Mouse (Mus musculus): Measurements from ENCODE around the gene Slc25a39.

The Slc25a39 gene

DNA sequence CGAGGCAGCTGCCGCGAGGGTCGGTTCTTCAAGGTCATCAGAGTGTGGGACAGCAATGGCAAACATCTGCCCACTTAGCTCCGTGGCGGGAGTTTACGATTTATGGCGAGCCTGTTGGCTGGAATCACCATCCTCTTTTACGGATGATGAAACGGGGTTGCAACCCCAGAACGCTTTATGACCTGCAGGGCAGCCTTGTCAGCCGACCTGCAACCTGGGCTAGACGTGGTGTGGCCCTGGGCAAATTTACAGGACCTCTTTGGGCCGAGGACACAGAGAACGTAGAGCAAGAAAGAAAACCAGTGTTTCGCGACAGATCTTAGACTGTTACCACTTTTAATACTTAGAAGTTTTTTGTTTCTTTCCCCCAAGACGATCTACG lies at the start of gene Slc25a39:
Gene Slc25a39, minus strand, starts transcription at position 113 of the 382 bp plus-strand sequence.
- DNase-seq (ENCODE audit: low read depth, low spot score), result no peak

DNA sequence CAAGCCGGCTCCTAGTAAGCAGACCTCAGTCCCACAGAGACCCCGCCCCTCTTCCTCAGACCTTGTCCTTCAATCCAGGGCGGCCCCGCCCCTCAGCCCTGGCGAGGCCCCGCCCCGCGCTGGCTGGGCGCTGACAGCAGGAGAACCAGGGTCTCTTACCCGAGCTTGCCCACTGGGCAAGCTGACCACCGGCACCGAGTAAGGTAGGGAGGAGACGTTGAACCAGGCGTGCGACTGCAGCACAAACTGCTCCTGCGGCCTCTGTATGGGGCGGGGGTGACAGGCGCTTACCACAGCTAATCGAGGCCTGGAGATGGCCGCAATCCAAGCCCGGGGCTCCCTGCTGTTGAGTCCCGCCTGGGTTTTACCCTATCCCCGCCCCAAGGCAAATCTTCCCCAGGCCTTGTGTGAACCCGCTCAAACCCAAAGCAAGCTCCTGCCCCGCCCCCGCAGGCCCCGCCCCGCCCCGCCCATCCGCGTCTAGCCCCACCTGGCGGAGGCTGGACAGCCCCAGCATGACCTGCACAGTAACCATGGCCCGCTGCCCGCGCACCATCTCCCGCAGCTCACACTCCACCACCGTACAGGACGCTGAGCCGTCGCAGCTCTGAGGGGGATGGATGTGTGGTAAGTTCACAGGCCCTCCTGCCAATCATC lies 48.1 kb upstream of the Slc25a39 start:
- peak; percentile 87 for DNase-seq (ENCODE audit: low read depth, low spot score)

DNA sequence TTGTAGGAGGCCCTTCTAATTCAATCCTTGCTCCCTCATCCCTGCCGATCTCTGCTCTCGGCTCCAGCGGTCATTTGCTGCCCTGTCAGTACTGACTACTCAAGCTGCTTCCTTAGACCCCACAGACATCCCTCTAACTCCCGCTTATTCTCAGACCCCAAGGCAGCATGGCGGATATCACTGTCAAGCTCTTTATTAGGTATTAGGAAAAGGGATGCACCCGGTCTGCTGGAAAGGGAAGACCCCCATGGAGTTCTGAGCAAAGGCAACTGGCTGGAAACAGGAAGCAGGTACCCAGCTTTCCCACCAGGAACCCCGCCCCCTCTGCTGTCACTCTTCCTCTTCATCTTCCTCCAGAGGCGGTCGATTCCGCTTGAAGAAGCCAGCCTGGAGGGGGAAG lies 45.4 kb upstream of the Slc25a39 start:
- DNase-seq (ENCODE audit: low read depth, low spot score), result no peak

DNA sequence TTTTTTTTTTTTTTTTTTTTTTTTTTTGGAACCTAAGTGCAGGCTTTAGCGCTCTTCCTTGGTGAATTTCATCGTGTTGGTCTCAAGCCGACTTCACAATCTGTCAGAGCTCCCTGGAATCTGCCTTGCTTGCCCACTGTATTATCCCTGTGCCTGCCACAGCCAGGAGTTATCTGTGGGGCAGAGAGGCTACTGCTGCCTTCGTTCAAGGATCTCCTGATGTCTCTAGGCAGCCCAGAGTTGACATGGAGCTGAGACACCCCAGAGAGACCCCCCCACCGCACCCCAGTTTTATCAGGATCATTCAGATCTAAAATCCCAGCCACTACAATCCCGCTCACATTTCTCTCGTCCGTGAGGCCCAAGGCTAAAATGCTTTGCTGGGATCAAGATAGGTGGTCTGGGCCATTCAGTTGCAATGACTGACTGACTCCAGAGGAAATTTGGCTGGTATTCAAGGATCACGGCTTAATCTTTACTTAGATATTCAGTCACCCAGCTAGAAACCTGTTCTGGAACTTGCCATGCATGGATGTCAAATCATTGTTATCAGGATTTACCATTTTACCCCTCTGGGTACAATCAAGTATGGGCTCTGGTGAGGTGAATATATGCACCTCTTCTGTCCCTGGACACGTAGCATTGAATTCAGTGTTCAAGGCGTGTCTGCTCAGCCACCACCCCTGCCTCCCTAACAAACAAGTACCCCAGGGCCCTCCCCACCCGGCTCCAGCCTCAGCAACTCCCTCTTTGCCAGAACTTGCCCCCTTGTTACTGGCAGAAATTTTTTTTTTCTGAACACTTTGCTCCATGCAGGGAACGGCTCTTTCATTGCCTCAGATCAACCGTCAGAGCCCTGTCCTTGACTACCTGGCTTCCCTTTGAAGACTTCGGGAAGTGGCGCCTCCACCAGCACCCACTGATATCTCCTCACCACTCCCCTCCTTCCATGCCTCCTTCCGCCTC lies 41.6 kb upstream of the Slc25a39 start:
- DNase-seq (ENCODE audit: low read depth, low spot score), result no peak

DNA sequence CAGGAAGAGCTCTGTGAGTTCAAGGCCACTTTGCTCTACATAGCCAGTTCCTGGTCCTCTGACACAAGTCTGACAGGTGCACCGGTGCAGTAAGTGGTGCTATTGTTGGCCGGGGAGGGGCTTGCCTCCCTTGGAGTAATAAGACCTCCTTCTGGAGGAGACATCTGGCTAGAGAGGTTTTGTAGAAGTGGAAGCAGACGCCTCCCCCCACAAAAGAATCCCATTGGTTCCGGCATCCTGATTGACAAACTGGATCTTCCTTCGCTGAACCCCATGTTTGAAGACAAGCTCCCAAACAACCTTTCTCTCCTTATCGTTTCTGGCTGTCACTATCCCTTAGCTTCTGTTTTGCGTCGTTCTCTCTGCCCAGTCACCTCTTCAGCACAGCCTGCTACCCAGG lies 40.6 kb upstream of the Slc25a39 start:
- no peak for DNase-seq (ENCODE audit: low read depth, low spot score)

DNA sequence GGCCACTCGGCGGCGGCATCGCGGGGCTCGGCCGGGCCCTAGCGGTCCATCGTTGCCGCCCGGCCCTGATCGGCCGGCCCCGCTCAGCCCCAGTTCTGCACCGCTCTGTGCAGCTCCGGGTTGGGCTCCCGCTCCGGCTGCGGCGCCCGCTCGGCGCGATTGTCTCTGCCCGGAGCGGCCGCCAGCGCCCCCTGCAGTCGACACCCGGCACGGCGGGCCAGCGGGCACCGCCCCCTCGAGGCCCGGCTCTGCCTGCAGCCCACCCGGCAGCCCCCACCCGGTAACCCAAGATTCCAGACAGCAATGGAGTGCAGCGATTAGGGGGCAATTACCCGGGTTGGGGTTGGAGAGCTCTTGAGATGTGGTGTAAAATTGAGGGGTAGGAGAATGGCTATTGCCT lies 39.8 kb upstream of the Slc25a39 start, which contains the start of gene Fam171a2:
Gene Fam171a2, minus strand, starts transcription at position 186 of the 400 bp plus-strand sequence.
- peak; percentile 89 for DNase-seq (ENCODE audit: low read depth, low spot score)

DNA sequence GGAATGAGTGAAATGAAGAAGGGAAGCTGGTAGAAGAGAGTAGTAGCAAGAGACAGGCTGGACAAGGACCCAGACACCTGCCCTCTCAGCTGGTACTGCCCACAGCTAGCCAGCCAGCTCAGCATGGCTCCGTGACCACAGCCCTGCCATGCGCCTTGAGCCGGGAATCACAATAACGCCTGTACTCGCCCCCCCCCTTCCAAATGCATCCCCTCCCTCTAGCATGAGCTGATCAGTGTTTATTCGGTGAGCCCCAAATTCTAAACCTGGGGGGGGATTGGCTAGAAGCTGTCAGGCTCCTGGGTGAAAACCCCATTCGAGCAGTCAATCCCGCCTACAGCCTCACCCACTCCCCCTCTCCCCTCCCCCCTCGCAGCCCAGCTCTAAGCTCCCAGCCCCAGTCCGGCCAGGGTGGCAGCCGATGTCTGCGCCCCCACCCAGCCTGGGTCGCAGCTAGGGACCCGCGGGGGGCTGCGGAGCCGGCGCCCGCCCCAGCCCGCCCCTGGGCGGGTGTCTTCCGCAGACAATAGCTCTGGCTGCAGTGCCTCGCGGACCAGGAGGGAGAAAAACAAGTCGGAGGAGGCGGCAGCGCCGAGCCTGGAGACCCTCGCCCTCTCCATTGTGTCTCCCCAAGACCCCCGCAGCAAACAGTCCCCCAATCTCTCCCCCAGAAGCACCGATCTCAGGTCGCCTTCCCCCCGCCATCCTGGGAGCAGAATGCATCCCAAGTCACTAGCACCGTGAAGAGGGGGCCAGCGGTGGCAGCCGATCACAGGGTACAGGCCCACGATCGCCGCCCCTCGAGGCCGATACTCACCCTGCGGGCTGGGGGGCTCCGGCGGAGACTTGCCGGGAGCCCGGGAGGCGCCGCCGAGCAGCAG lies 39.1 kb upstream of the Slc25a39 start:
- peak; percentile 47 for DNase-seq (ENCODE audit: low read depth, low spot score)

DNA sequence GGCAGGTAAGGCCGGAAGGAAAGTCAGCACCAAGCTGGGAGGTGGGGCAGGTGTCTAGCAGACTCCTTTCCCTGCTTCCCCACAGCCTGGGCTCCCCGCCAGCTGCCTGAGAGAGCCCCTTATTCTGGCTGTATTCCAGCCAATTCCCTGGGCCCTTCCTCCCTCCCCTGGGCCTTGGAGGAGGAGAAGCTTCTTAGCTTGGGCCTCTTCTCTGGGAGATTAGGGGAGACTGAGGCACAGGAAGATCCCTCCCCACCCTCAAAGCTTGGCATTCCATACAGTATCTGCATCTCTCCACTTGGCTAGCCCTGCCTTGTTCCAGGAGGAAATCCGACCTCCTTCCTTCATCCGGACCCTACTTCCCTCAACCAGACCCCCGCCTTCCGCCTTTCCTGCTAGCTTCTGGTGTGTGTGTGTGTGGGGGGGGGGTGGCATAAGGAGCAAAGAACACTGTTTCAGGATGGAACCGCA lies 38.2 kb upstream of the Slc25a39 start:
- no peak for DNase-seq (ENCODE audit: low read depth, low spot score)

DNA sequence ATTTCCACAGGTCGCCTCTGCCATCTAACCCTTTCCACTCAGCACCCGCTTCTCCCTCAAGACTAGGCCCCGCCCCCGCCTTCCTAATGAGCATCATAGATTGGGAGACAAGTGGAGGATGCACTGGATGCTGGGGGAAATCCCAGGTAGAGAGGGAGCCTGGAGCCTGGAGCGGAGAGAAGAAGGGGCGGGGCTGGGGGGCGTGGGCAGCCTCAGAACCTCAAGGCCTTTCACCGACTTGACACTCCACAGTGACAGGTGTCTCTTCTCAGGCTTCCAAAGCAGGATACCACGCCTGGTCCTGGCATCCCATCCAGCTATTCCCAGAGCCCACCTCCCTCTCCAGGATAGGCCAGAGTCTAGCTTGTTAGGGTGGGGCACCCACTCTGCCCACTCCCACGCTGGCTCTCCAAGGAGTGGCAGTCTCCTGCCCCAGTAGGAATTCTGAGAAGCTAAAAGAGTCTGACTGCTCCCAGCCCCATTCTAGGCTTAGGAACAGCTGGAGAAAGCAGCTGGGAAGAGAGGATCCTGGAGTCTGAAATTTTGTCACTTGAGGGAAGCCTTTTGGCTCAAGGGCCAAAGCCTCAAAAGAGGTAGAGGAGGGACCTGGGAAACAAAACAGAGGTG lies 37.6 kb upstream of the Slc25a39 start:
- DNase-seq (ENCODE audit: low read depth, low spot score), result no peak

DNA sequence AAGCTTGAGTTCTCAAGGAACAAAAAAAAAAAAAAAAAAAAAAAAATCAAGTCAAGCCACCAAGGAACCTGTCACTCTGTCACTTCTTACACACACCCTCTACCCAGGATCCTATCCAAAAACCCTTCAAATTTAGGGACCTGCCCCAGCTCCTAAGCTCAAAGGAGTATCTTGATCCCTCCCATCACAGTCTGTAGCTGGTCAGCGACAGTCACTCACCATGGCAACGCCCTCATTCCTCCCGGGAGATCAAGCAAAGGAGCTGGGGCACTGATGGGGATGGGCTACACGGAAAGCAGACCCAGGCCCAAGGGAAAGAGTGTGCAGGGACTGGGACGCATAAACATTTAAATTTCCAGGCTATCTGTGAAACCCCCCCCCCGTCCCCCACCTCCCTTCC lies 37.0 kb upstream of the Slc25a39 start:
- DNase-seq (ENCODE audit: low read depth, low spot score), result peak; percentile 33

DNA sequence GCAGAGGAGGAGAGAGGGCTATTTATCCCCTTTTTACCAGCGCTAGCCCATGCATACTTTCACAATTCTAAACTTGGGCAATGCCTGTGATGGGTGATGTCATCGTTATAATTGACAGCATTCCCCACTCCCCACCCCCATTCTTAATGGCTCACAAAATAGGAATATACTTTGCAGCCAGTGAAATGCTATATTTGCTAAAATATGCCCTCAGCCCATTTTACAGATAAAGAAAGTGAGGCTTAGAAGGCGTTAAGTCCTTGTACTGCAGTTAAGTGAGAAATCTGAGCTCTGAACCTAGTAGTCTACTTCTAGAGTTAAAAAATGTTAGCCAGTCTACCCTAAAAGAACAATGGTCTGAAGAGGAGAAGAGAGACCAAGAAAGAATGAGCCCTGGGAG lies 36.6 kb upstream of the Slc25a39 start:
- DNase-seq (ENCODE audit: low read depth, low spot score), result no peak

DNA sequence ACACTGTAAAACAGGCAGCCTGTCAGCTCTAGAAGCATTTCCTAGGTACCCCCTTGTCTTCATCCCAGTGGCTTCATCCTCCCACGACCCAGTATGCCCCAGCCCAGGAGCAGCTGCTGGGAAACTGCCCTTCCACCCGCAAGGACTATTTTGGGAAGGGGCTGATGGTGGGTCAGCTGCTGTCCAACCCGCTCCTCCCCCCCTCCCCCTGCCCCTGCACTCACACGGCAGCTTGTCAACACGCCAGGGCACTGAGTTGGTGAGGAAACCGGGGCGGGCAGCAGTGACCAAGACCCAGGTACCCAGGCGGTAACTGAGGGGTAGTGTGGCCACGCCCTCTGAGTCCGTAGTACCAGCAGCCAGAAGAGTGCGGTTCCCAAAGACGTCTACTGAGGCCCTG lies 36.0 kb upstream of the Slc25a39 start:
- no peak for DNase-seq (ENCODE audit: low read depth, low spot score)

DNA sequence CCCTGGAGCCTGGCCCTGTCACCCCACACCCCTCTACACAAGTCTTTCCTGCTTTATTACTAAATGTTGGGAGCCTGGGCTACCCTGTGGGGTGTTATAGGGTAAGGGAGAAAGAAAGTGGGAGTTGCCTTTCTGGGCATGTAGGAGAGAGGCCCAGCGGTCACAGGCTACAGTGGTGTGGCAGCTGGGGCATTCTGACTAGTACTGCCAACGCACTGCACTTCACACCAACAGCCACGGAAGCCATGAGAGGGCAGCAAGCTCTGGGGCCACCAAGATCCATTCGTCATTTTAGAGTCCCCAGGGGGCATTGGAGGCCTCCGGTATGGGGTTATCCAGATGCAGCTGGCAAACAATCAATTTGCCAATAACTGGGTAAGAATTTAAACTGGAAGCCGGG lies 34.3 kb upstream of the Slc25a39 start:
- DNase-seq (ENCODE audit: low read depth, low spot score), result no peak

DNA sequence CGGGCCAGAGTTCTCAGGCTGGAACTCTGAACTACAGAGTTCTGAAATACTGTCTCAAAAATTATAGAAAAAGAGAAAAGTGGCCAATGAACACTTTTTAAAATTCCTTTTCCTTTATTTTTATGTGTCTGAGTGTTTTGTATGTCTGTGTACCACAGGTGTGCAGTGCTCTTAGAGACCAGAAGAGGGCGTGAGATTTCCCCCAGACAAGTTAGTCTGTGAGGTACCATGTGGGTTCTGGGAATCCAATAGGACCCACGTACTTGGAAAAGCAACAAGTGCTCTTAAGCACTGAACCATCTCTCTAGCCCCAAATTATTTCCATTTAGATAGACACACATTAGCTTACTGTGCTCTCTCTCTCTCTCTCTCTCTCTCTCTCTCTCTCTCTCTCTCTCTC lies 33.7 kb upstream of the Slc25a39 start:
- no peak for DNase-seq (ENCODE audit: low read depth, low spot score)

DNA sequence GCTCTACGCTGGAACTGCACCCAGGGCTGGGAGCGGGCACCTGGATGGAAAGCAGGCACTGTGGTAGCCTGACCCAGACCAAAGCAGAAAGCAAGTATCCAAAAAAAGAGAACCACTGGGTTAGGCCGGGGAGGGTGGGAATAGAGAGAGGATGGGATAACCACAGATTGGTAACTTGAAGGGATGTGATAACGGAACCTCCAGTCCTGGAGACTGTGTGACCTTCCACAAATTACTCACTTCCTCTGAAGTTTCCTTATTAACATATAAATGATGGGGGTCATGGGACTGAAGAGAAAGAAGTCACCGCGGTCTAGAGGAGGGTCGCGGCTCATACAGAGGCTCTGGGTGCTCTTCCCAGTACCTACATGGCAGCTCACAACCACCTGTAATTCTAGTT lies 32.5 kb upstream of the Slc25a39 start:
- no peak for DNase-seq (ENCODE audit: low read depth, low spot score)

DNA sequence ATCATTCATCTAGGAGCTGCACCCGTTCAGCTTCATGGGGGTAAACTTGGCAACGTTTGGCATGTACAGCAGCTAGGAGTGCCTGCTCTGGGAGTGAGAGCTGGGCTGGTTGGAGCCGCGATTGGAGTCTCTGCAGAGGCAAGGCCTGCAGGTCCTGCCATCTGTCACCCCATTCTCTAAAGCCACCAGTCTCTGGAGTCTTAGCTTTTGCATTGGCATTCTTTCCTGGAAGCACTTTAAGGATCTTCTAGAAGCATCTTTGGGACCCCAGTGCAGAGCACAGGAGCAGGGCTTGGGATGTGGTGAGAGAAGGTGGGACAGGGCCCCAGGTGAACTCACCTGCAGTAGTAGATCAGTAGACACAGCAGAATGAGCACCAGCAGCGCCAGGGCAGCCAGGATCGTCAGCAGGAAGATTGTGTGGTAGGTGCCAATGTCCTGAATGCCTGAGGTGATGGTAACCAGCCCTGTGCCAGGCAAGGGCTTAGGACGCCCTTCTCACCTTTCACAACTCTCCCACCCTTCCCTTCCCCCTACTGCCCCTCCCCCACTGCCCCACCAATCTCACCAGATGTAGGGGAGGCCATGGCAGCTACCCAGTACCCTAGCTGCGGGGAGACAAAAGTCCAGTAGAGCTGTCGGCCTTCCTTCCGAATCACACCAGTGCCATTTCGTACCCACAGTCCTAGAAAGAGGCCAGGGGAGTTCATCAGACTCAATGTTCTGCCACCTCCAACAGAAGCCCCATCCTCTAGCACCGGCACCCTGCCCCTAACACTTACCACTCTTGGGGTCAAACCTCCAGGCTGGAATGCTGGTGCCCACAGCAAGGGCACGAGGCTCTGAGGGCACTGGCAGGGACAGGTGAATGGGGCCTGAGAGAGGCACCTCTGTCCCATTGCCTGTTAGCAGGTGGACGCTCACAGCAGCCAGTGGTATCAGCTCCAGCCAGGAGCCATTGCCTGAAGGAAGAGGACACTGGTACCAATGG lies 31.6 kb upstream of the Slc25a39 start:
- DNase-seq (ENCODE audit: low read depth, low spot score), result no peak

DNA sequence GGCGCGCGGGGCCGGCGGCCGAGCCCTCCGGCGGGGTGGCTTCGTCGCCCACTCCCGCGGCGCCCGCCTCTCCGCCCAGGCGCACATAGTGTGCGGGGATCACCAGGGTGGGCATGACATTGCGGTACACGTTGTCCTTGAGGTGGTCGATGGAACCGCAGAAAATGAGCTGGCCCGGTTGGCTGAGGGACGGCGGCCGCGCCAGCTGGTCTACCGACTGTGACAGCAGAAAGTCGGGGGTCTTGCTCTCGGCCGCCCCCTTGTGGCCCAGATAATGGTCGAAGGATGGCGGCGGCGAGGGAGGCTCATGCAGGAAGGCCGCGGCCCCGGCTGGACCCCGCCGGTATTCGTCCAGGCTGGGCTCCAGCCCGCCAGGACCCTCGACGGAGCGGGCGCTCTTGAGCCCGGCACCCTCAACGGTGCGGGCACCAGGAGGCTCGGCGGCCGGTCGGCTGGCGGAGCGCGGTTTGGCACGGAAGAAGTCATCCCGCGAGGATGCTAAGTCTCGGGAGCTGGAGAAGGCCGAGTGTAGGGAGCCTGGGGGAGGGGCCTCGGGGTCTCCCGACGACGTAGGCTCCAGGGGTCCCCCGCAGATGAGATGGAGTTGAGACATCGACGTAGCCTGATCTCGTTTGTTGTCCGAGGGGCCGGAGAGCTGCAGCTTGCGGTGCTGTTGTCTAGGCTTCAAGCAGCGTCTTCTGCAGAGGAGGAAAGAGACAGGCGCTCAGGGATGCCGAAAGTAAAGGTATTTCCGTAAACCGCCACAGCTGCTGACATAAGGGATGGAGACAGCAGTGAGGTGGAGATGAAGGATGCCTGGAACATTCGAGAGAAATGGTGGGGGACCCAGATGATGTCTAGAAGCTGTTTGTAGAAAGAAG lies 30.7 kb upstream of the Slc25a39 start:
- DNase-seq (ENCODE audit: low read depth, low spot score), result peak; percentile 90

DNA sequence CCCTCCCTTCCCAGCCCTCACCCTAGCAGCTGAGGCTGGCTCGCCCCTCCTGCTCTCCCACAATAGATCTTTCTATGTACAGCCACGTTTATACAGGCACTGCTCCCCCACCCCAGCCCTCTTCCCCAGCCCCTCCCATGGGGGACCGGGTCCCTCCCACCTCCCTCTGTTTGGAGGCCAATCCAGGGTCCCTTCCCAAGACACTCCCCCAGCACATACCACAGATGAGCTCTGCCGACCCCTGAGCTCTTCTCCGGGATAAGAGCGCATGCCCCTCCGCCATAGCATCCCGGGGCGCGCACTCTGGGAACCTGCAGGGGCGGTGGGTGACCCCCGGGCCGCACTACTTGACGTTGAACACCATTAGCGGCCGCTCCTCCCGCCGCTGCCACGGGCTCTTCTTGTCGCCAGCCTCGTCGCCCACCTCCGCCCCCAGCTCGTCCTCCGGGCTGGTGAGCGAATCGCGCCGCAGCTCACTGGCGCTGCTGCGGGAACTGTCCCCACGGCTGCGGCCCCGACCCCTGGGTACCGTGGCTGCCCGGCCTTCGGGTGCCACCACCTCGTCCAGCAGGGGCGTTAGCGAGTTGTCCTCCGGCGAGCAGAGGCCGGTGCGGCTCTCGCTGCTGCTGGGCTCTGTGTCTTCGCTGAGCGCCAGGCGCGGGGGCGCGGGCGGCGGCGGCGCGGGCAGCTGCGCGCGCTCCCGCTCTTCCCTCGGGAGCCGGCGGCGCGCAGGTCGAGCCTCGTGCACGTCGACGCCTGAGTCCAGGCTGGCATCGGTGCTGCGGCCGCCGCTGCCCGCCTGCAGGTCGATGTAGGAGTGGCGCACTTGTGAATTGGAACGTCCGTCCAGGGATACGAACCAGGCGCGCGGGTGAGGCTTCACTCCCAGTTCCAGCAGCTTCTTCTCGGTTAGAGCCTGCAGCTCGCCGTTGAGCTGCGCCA lies 29.6 kb upstream of the Slc25a39 start:
- peak; percentile 76 for DNase-seq (ENCODE audit: low read depth, low spot score)

All from mesoderm, embryonic 11.5 days (tissue).